Mouse (Mus musculus) cerebellum, adult 2 months (tissue): ENCODE results near the gene Zfp629. TPM values are rescaled to one million over a fixed set of nuclear protein-coding genes. Genes with fewer than 3 reads are reported as not detected.

Experiments used
- DNase-seq, 2 experiments: peaks; one replicate each; pipeline ENCODE4 v3.0.0; 2021
- H3K27ac ChIP-seq: fragments of 200-500 bp; 2 replicates; pipeline ENCODE4 v1.5.1; 2012; ENCODE audit warnings: low read length, control low read depth, inconsistent platforms; ENCODE audit not compliant: insufficient read depth
- H3K27me3 ChIP-seq: fragments of 200-500 bp; 2 replicates; pipeline ENCODE4 v1.6.1; 2012; ENCODE audit warnings: inconsistent platforms, mild to moderate bottlenecking, low read length, moderate library complexity; ENCODE audit not compliant: control insufficient read depth, insufficient read depth
- H3K4me1 ChIP-seq: fragments of 200-500 bp; 2 replicates; pipeline ENCODE4 v1.6.1; 2011; ENCODE audit warnings: low read length; ENCODE audit not compliant: control insufficient read depth, insufficient read depth
- H3K4me3 ChIP-seq: fragments of 200-500 bp; replicated peaks from 2 replicates; pipeline ENCODE3; 2011; ENCODE audit warnings: mild to moderate bottlenecking, low read depth, low read length, control low read depth; ENCODE audit not compliant: insufficient read depth
- CTCF ChIP-seq: fragments of 200-500 bp; IDR thresholded peaks from 2 replicates; pipeline ENCODE4 v1.5.1; 2011; ENCODE audit warnings: low read depth, mild to moderate bottlenecking, control low read depth, low read length, moderate library complexity, borderline replicate concordance; ENCODE audit not compliant: insufficient read depth
- POLR2A ChIP-seq: fragments of 200-500 bp; IDR thresholded peaks from 2 replicates; pipeline ENCODE4 v1.6.1; 2011; ENCODE audit warnings: low read length, control low read depth, borderline replicate concordance; ENCODE audit not compliant: insufficient read depth
- WGBS: fragments of 180-500 bp; shearing (Covaris S2); methylation state at CpG from one replicate; pipeline ENCODE4 v1.1.7; 2018; 5-methylcytosine and 5-hydroxymethylcytosine counted together
- polyA plus RNA-seq: library from polyadenylated mRNA; depleted of rRNA; stranded (reverse); fragments of >200 nt; gene quantifications from 2 replicates; pipeline ENCODE4 v1.2.3, GENCODE M21; 2012; rRNA removed

Zfp629 gene
- 22.4 and 22.7 TPM in 2 replicates for polyA plus RNA-seq

GRCm38 (mm10) chr7:127614891-127615843 is at the start of gene Zfp629:
Zfp629 (minus strand) TSS chr7:127615797.
- H3K27me3 ChIP-seq: no peaks in the 10 kb centered on the region
- peak within 1 kb of the TSS; percentile 83 for H3K27ac ChIP-seq
- peak; percentile 80 for DNase-seq
- under 1% methylated on average over 48 of the region's 50 CpGs for WGBS
- TF ChIP-seq POLR2A (peak; percentile 27; the same call in 1 of the 2 replicates), CTCF (no peak)
- H3K4me1 ChIP-seq: peaks cover 2% of the 10 kb centered on the region
- peak within 1 kb of the TSS; percentile 98 for H3K4me3 ChIP-seq

DNA sequence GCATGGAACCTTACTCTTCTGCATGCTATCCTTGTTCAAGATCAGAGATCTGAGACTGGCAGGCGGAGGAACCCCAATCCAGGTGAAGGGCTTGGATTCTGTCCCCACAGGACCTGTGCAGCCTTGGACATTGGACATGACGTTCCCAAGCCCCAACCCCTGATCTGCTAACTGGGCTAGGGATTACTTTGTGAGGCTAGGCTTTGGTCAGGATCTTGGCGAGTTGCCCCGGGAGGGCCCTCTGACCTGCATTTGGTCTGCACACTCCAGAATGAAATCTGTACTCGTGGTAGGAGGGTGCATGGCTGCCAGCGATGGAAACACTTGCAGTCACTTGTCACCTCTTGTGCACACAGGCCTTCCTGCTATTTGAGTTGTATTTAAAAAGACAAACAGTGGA is 47.3 kb upstream of the Zfp629 start:
- no peak overlapping the region for H3K4me3 ChIP-seq
- no peak for DNase-seq
- 72% methylated on average over 6 of the region's 6 CpGs for WGBS
- no peak for TF ChIP-seq POLR2A
- no peak for TF ChIP-seq CTCF
- H3K4me1 ChIP-seq: no peaks in the 10 kb centered on the region
- no peak overlapping the region for H3K27ac ChIP-seq
- no peaks in the 10 kb centered on the region for H3K27me3 ChIP-seq

- no peak overlapping the region for H3K27ac ChIP-seq
- H3K27me3 ChIP-seq: no peaks in the 10 kb centered on the region
- TF ChIP-seq CTCF (no peak), POLR2A (no peak)
- DNase-seq: no peak
- WGBS: 80% methylated on average over 6 of the region's 6 CpGs
- H3K4me3 ChIP-seq: no peak overlapping the region
- no peaks in the 10 kb centered on the region for H3K4me1 ChIP-seq
Measured at GRCm38 (mm10) chr7:127661833-127662232, 46.2 kb upstream of the Zfp629 start.

GRCm38 (mm10) chr7:127660882-127661281 is 45.3 kb upstream of the Zfp629 start:
- no peak for DNase-seq
- no peak overlapping the region for H3K4me3 ChIP-seq
- H3K27ac ChIP-seq: no peak overlapping the region
- no peaks in the 10 kb centered on the region for H3K4me1 ChIP-seq
- TF ChIP-seq CTCF (no peak), POLR2A (no peak)
- no peaks in the 10 kb centered on the region for H3K27me3 ChIP-seq
- 92% methylated on average over 3 of the region's 3 CpGs for WGBS

DNA sequence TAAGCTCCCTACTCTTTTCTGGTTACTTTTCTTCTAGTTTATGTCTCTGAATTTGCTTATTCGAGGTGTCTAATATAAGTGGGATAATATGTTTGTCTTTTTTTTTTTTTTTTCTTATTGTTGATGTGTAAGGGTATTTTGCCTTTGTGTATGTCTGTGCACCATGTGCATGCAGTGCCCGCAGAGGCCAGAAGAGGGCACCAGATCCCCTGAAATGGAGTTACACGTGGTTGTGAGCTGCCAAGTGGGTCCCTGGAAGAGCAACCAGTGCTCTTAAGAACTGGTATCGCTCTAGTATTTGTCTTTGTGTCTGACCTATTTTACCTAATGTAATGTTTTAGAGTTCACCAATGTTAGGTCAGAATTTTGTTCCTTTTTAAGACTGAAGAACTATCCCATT is 41.3 kb upstream of the Zfp629 start:
- TF ChIP-seq POLR2A (no peak), CTCF (peak; percentile 64)
- peak; percentile 32 to 60 for DNase-seq
- no peak overlapping the region for H3K4me3 ChIP-seq
- no peaks in the 10 kb centered on the region for H3K4me1 ChIP-seq
- no peaks in the 10 kb centered on the region for H3K27me3 ChIP-seq
- no peak overlapping the region for H3K27ac ChIP-seq
- 41% methylated on average over 4 of the region's 4 CpGs for WGBS

GRCm38 (mm10) chr7:127654318-127654717 is 38.7 kb upstream of the Zfp629 start:
- H3K4me1 ChIP-seq: no peaks in the 10 kb centered on the region
- WGBS: 41% methylated on average over 10 of the region's 10 CpGs
- no peak for DNase-seq
- H3K27ac ChIP-seq: no peak overlapping the region
- TF ChIP-seq CTCF (no peak), POLR2A (no peak)
- no peak overlapping the region for H3K4me3 ChIP-seq
- H3K27me3 ChIP-seq: no peaks in the 10 kb centered on the region

GRCm38 (mm10) chr7:127652050-127652449 is 36.5 kb upstream of the Zfp629 start:
- Histone ChIP-seq H3K27ac (no peak overlapping the region), H3K27me3 (no peaks in the 10 kb centered on the region), H3K4me1 (no peaks in the 10 kb centered on the region), H3K4me3 (no peak overlapping the region)
- 24% methylated on average over 18 of the region's 18 CpGs for WGBS
- DNase-seq: no peak
- no peak for TF ChIP-seq CTCF
- no peak for TF ChIP-seq POLR2A

GRCm38 (mm10) chr7:127651624-127652023 is 36.0 kb upstream of the Zfp629 start:
- no peaks in the 10 kb centered on the region for H3K27me3 ChIP-seq
- H3K27ac ChIP-seq: no peak overlapping the region
- no peak for DNase-seq
- H3K4me3 ChIP-seq: no peak overlapping the region
- no peaks in the 10 kb centered on the region for H3K4me1 ChIP-seq
- 72% methylated on average over 3 of the region's 3 CpGs for WGBS
- TF ChIP-seq POLR2A (no peak), CTCF (no peak)
